Mouse (Mus musculus): ENCODE measurements around the gene Frs2.

DNA sequence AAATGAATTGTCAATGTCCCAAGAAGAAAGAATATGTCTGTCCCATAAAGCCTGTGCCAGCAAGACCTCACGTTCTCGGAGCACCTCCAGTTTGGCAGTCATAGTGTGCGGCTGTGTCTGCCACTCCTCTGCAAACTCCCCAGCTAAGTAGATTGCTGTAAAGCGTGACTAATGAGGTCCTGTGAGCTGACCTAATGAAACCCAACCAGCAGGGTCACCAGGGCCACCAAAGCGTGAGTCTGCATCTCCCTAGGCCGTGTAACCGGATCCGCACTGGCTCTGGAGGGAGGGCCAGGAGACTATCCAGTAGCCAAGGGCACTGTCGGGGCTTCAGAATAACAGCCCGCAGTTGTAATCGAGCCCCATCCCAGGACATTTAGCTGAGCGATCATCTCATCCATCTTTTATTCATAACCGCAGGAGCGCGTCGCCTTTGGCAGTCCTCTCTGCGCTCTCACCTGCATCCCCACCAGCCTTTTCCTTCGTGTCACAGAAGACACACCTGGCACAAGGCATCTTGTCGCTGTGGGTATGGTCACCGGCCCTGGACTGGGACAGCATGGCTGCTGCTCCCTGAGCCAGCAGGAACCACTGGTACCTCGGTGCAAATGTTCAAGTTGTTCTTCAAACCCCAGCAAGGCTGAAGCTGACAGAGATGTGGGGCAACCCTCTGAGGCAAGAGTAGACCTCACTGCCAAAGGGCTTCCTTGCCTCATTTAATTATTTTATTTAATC is 127.1 kb downstream of the Frs2 start:
- TF ChIP-seq CTCF (IDR thresholded peaks at IDR 0.05) (no peak), EP300 (IDR thresholded peaks at IDR 0.05; ENCODE audit: insufficient read depth, low read depth, low read length) (no peak)

Measured in heart, adult 2 months (tissue).